Mouse (Mus musculus): ENCODE data around the gene Ap2a2.

DNA sequence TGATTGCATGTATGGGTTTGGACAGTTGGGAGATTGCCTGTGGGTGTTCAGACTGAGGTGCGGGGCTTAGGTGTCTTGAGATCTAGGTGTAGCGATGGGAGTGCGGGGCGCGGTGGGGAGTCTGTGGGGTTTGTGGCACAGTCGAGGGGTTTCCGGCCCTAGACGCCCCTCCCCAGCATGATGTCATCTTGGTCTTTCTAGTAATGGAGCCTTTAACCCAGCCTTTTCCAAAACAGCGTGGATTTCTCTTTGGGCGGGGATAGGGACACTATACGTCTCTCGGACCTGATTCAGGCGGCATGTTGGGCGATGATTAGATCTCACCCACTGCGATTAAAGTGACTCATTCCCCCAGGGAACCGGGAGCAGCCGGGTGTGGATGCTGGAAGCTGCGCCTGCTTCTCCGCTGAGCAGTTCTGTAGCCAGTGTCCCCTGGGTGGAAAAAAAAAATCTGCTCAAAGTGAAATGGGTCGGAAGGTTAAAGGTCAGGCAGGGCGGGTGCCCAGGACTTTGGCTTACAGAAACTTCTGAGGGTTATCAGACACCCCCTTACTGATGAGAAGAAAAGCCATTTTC lies 967 bp downstream of the Ap2a2 start:
- TF ChIP-seq RCOR1 (IDR thresholded peaks at IDR 0.05; ENCODE audit: low read depth, low read length) (no peak), UBTF (IDR thresholded peaks at IDR 0.05; ENCODE audit: borderline replicate concordance, insufficient read depth, low read depth, low read length) (no peak), POLR2A (IDR thresholded peaks at IDR 0.05; ENCODE audit: control insufficient read depth in 1 of 2, insufficient read depth in 1 of 2, low read depth in 1 of 2, low read length in 2 of 2, poor library complexity in 1 of 2) (no peak), CTCF (IDR thresholded peaks at IDR 0.05 in 2 of 3, conservative IDR thresholded peaks at IDR 0.05 in 1 of 3; ENCODE audit: control insufficient read depth in 1 of 3, insufficient read depth in 1 of 3, low read depth in 2 of 3, low read length in 3 of 3, poor library complexity in 1 of 3, severe bottlenecking in 1 of 3) (no peak), TBP (IDR thresholded peaks at IDR 0.05; ENCODE audit: low read depth, low read length) (no peak), MXI1 (IDR thresholded peaks at IDR 0.05; ENCODE audit: low read depth, low read length) (no peak), ZC3H11A (IDR thresholded peaks at IDR 0.05; ENCODE audit: low read depth, low read length) (no peak)
